Mouse (Mus musculus): Measurements from ENCODE around the gene Slc50a1.

GRCm38 (mm10) chr3:89229276-89229675 is 41.1 kb downstream of the Slc50a1 start:
- no peak for TF ChIP-seq CTCF (IDR thresholded peaks at IDR 0.05; ENCODE audit: low read depth)
- no peak for TF ChIP-seq EP300 (IDR thresholded peaks at IDR 0.05; ENCODE audit: low read depth)

Data from heart, postnatal 0 days (tissue).